Mouse (Mus musculus) thymus, postnatal 36 days (tissue): Measurements from ENCODE around the gene Ager.

Source experiments
- DNase-seq, 2 experiments: peaks; one replicate each; pipeline ENCODE4 v3.0.0; 2022; ENCODE audit warnings: mixed read lengths in 2 of 2

Ager gene

DNA sequence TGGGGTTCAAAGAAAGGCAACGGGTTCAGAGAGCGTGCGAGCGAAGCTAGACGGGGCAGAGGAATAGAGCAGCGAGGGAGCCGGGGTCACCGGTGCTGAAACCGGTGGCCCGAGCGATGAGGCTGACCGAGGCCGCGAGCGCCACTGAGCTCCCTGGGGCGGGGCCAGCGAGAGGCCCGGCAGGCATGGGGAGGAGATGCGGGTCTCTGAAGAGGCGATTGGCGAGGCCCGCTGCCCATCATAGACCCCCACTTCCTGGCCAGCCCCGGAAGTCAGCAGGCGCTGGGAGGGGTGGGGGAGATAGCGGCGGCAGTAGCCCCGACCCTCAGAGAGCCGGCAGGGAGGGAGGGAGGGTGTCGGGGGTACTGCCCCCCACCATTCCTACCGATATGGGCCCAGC, 7.9 kb downstream of the Ager start:
- DNase-seq, result peak; percentile 97

GRCm38 (mm10) chr17:34606186-34607039, 8.8 kb downstream of the Ager start:
- DNase-seq, result peak in 1 of 2 experiments; percentile 25

- DNase-seq, result no peak
Observed at GRCm38 (mm10) chr17:34607997-34608396, 10.3 kb downstream of the Ager start.

DNA sequence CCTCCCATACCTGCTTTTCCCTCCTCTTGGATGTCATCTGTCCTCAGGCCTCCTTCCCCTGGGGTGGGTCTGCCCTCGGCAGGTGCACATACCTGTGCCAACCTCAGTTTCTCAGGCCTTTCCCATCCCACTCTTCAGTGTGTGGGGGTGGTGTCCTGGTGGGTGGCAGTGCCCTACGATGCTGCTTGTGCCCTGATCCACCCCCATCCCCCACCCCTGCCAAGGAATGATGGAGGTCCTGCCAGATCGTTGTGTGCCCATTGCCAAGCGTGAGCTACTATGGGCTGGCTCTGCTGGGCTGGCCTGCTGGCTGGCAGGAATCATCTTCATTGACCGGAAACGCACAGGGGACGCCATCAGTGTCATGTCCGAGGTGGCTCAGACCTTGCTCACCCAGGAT, 13.4 kb downstream of the Ager start:
- DNase-seq, result no peak

GRCm38 (mm10) chr17:34613054-34613645, 15.5 kb downstream of the Ager start:
- DNase-seq, result no peak

GRCm38 (mm10) chr17:34613830-34614229, 16.2 kb downstream of the Ager start:
- DNase-seq, result no peak

- DNase-seq, result no peak
Observed at GRCm38 (mm10) chr17:34615871-34616270, 18.2 kb downstream of the Ager start, which contains the start of gene Egfl8. TSS of gene Egfl8 (minus strand) at chr17:34615971.

GRCm38 (mm10) chr17:34618999-34619398, 21.3 kb downstream of the Ager start:
- DNase-seq, result peak; percentile 79 to 83

DNA sequence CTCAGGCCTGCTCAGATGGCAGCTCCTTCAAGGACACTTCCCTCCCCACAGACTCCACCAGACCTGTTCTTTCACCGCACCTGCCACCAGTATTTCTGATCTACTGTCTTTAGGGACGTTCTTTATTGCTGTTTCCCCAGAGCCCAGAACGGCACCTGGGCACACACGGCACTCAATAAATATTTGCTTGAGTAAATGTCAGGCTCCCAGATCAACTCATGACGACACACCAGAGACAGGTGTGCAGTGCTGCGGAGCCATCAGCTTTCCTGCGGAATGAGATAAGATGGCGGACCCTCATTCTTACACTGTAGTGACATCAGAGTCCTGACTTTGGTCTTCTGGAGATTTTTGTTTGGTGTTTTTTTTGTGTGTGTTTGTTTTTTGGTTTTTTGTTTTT, 23.3 kb downstream of the Ager start:
- DNase-seq, result no peak

GRCm38 (mm10) chr17:34623161-34623560, 25.5 kb downstream of the Ager start:
- DNase-seq, result no peak

- no peak for DNase-seq
Observed at GRCm38 (mm10) chr17:34624981-34625380, 27.3 kb downstream of the Ager start.

DNA sequence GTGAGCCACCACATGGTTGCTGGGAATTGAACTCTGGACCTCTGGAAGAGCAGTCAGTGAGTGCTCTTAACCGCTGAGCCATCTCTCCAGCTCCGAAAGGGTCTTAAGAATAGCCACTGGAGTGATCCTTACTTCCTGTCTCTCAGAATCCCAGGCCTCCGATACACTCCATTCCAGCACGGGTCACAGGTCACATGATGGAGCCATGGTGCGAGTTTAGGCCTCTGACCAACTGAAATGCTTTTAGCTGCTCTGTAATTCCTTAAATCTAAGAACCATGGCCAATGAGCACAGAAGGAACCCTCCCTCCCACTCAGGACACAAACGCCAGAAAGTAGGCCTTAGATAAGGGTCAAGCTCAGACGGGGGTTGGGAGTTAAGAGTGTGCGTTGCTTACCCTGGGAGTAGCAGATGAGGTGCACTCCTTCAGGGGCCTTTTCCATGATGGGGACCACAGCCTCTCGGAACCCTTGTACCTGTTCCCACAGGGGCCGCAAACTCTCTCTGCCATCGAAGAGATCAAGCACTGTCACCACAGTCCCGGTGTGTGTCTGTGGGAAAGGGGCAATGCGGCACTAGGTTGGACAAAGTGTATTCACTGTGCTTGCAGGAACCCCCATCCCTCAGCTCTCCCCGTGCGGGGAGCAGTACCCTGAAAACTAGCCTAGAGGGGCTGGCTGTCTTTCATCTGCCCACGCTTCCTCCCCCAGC, 28.6 kb downstream of the Ager start:
- DNase-seq, result no peak

DNA sequence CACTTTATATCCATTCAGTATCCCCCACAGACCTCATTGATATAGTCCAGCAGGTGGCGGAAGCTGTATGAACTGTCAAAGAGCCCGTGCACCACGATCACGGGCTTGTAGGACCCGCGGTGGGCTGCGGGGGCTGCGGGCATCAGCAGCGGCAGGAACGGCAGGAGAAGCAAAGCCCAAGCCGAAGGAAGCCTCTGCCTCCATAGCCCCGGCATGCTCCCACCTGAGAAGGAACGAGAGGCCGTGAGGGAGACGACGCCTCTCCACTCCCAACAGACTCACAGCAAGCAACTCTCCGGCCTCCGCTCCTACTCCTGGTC, 29.1 kb downstream of the Ager start:
- peak; percentile 61 to 69 for DNase-seq

GRCm38 (mm10) chr17:34627093-34627942, 29.7 kb downstream of the Ager start:
- peak; percentile 76 to 86 for DNase-seq

GRCm38 (mm10) chr17:34627943-34628643, 30.4 kb downstream of the Ager start, which contains the start of gene Ppt2:
TSS of gene Ppt2 (minus strand) at chr17:34628510.
- DNase-seq, result peak; percentile 69 to 74

GRCm38 (mm10) chr17:34628644-34628967, 30.9 kb downstream of the Ager start:
- peak; percentile 49 to 56 for DNase-seq

- peak; percentile 57 to 71 for DNase-seq
Observed at GRCm38 (mm10) chr17:34629221-34629751, 31.6 kb downstream of the Ager start, which contains the start of gene Prrt1. TSS of gene Prrt1 (plus strand) at chr17:34629533.

GRCm38 (mm10) chr17:34629796-34630603, 32.3 kb downstream of the Ager start:
- peak; percentile 75 to 88 for DNase-seq

- DNase-seq, result peak; percentile 74 to 83
Observed at GRCm38 (mm10) chr17:34630761-34631301, 33.2 kb downstream of the Ager start.

- peak; percentile 26 to 51 for DNase-seq
Observed at GRCm38 (mm10) chr17:34631647-34632046, 34.0 kb downstream of the Ager start.
